Mouse (Mus musculus): Measurements from ENCODE around the gene Adgrd1.

DNA sequence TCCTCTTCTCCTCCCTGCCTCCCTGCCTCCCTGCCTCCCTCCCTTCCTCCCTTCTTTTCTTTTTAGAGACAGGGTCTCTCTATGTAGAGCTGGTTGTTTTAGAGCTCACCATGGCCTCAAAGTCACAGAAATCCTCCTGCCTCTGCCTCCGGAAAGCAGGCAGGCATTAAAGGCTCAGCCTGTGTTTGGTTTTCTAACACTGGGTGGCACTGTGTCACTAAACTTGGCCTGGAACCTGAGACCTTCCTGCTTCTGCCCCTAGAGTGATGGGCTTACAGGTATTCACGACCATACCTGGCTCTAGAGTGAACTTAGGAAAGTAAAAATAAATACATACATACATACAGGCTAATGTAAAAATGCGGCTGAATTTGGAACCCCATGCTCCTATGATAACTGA is 44.6 kb upstream of the Adgrd1 start:
- TF ChIP-seq GATA1 (IDR thresholded peaks at IDR 0.05; ENCODE audit: borderline replicate concordance, low read length) (no peak), FLI1 (IDR thresholded peaks at IDR 0.05; ENCODE audit: low read length) (no peak)

All from megakaryocyte, embryonic 14.5 days (primary cell).